Mouse (Mus musculus) ES-E14 (cell line): ENCODE measurements around the gene Il17d. TPM values are rescaled to one million over a fixed set of nuclear protein-coding genes. Genes with fewer than 3 reads are reported as not detected.

Experiments used
- DNase-seq: peaks from one replicate; pipeline ENCODE4 v3.0.0-alpha.2; 2013; ENCODE audit warnings: low read depth, low spot score
- H3K27ac ChIP-seq: 2 replicates; pipeline ENCODE4 v1.5.1; 2012; ENCODE audit warnings: low read depth, mild to moderate bottlenecking, low read length, moderate library complexity, mixed read lengths; ENCODE audit not compliant: poor library complexity, insufficient read depth, severe bottlenecking
- H3K36me3 ChIP-seq: 2 replicates; pipeline ENCODE4 v1.6.1; 2012; ENCODE audit warnings: mild to moderate bottlenecking, low read length, moderate library complexity, mixed read lengths; ENCODE audit not compliant: control insufficient read depth, poor library complexity, insufficient read depth, severe bottlenecking
- H3K4me1 ChIP-seq, 2 experiments: fragments of 150-350 bp in 1 of 2; sonication (generic) in 1 of 2; 2 replicates each; pipeline ENCODE4 v1.6.1; 2012; ENCODE audit warnings: low read length in 2 of 2, mild to moderate bottlenecking in 1 of 2, mixed read lengths in 1 of 2; ENCODE audit not compliant: control insufficient read depth in 2 of 2, insufficient read depth in 2 of 2, poor library complexity in 1 of 2
- H3K4me3 ChIP-seq, 2 experiments: fragments of 150-350 bp in 1 of 2; sonication (generic) in 1 of 2; 2 replicates each; pipeline ENCODE4 v1.5.1; 2012; ENCODE audit warnings: low read length in 2 of 2, low read depth in 1 of 2, mild to moderate bottlenecking in 1 of 2, mixed read lengths in 1 of 2; ENCODE audit not compliant: insufficient read depth in 1 of 2, poor library complexity in 1 of 2, severe bottlenecking in 1 of 2
- H3K9ac ChIP-seq: 2 replicates; pipeline ENCODE4 v1.6.1; 2012; ENCODE audit warnings: low read depth, mild to moderate bottlenecking, low read length, mixed read lengths; ENCODE audit not compliant: poor library complexity, insufficient read depth, severe bottlenecking
- H3K9me3 ChIP-seq: fragments of 150-350 bp; sonication (generic); 2 replicates; pipeline ENCODE4 v1.6.1; 2012; ENCODE audit warnings: low read depth, mild to moderate bottlenecking, low read length; ENCODE audit not compliant: control insufficient read depth, insufficient read depth
- CHD2 ChIP-seq: IDR thresholded peaks from 2 replicates; pipeline ENCODE4 v1.6.1; 2014; ENCODE audit warnings: mild to moderate bottlenecking, low read depth, low read length, inconsistent platforms
- HCFC1 ChIP-seq: IDR thresholded peaks from 2 replicates; pipeline ENCODE4 v1.6.1; 2012; ENCODE audit warnings: low read length, inconsistent platforms, borderline replicate concordance; ENCODE audit not compliant: insufficient read depth
- MAFK ChIP-seq: IDR thresholded peaks from 2 replicates; pipeline ENCODE4 v1.6.1; 2014; ENCODE audit warnings: mild to moderate bottlenecking, low read depth, low read length, inconsistent platforms; ENCODE audit not compliant: insufficient read depth
- ZC3H11A ChIP-seq: IDR thresholded peaks from 2 replicates; pipeline ENCODE4 v1.6.1; 2012; ENCODE audit warnings: low read depth, mild to moderate bottlenecking, inconsistent platforms, low read length, borderline replicate concordance
- ZNF384 ChIP-seq: IDR thresholded peaks from 2 replicates; pipeline ENCODE4 v1.6.1; 2012; ENCODE audit warnings: low read depth, low read length, inconsistent platforms
- in situ Hi-C, 2 experiments: fragments of 600-800 bp; cut with MboI; formaldehyde crosslinking; loops; one replicate each; pipeline ENCODE4 v1.15.1; 2025; ENCODE audit warnings: low sequenced_read_pairs in 2 of 2, inconsistent platforms in 1 of 2; ENCODE audit not compliant: unreplicated experiment in 2 of 2
- total RNA-seq: library from RNA; depleted of rRNA; stranded (reverse); fragments of 300-350 nt; gene quantifications from 2 replicates; pipeline ENCODE4 v1.2.3, GENCODE M21; 2012

The Il17d gene
- total RNA-seq, 1 experiment: 2.6 TPM

DNA sequence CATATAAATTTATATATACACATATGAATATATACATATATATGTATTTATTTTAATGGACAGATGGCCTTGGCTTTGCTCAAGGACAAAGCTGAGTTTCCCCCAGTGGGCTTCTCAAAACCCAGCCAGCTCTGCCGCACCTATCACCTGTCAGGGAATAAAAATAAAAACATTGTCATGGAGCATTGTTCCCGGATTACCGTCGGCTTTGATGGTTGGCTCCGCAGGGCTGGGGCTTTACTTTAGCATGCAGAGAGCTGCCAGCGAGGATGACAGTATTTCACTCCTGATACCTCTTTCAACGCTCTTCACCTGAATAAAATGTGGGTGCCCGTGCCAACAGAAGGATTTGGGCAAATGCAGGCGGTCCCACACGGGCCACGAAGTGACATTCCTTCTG is 9.3 kb downstream of the Il17d start:
- in situ Hi-C loops: no loop called here
- H3K4me3 ChIP-seq: no peak overlapping the region
- peaks cover 7 to 53% of the 10 kb centered on the region in 2 experiments; a peak in 3 of 4 replicates for H3K4me1 ChIP-seq
- H3K9me3 ChIP-seq: no peaks in the 10 kb centered on the region
- TF ChIP-seq ZNF384: no peak
- no peak for TF ChIP-seq CHD2
- no peak for TF ChIP-seq HCFC1
- TF ChIP-seq ZC3H11A: no peak
- TF ChIP-seq MAFK: no peak
- DNase-seq: no peak
- H3K36me3 ChIP-seq: no peaks in the 10 kb centered on the region
- H3K27ac ChIP-seq: no peak overlapping the region
- no peak overlapping the region for H3K9ac ChIP-seq

DNA sequence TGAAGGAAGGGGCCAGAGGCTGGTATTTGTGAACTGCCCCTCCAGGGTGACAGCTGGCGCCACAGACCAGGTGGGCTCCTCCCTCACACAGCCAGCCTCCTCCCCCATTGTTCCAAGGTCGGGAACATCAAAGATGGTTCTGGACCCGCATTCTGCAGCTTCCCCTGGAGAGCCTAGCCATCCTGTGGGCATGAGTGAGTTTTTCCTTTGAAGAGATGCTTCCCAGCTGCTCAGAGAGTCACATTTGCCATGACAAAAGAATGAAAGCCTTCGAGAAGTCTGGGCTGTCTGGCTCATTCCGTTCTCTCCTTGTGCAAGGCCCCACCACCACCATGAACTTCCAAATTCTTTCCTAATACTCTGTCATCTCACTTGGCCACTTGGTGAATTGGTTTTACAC is 9.8 kb downstream of the Il17d start:
- in situ Hi-C loops: no loop called here

GRCm38 (mm10) chr14:57534961-57535360 is 10.4 kb downstream of the Il17d start:
- no peak for TF ChIP-seq HCFC1
- TF ChIP-seq ZNF384: no peak
- TF ChIP-seq ZC3H11A: no peak
- TF ChIP-seq MAFK: no peak
- no peak for TF ChIP-seq CHD2
- Histone ChIP-seq H3K4me1 (peaks cover 6 to 50% of the 10 kb centered on the region in 2 experiments; a peak in 3 of 4 replicates), H3K27ac (no peak overlapping the region), H3K36me3 (no peaks in the 10 kb centered on the region), H3K9me3 (no peaks in the 10 kb centered on the region), H3K9ac (no peak overlapping the region), H3K4me3 (no peak overlapping the region)
- DNase-seq: no peak
- in situ Hi-C loops: no loop called here

More for the DNA sequence above, 9.8 kb downstream of the Il17d start:
- Histone ChIP-seq H3K4me1 (peaks cover 6 to 50% of the 10 kb centered on the region in 2 experiments; a peak in 3 of 4 replicates), H3K36me3 (no peaks in the 10 kb centered on the region), H3K27ac (no peak overlapping the region), H3K4me3 (no peak overlapping the region), H3K9me3 (no peaks in the 10 kb centered on the region), H3K9ac (no peak overlapping the region)
- DNase-seq: no peak
- TF ChIP-seq CHD2 (no peak), ZNF384 (no peak), ZC3H11A (no peak), MAFK (no peak), HCFC1 (no peak)

DNA sequence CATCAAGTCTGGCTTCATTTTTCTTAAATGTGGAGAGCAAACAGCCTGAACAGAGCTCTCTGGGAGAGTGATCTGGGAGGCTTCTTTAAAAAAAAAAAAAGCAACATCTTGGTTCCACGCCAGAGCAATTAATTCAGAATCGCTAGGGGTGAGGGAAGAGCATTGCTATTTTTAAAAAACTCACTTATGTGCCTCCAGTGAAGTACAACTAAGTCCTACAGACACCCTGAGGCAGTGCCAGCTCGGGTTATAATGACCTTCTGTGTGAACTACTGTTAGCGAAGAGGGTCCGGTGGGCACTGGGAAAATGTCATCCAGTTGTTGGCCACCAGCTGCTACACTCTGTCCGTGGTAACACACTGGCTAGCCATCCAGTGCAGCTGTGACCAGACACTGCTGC is 11.1 kb downstream of the Il17d start:
- TF ChIP-seq ZNF384 (no peak), ZC3H11A (no peak), MAFK (no peak), CHD2 (no peak), HCFC1 (no peak)
- DNase-seq: no peak
- no peak overlapping the region for H3K9ac ChIP-seq
- H3K9me3 ChIP-seq: no peaks in the 10 kb centered on the region
- in situ Hi-C loops: no loop called here
- peaks cover 6 to 48% of the 10 kb centered on the region in 2 experiments; a peak in 3 of 4 replicates for H3K4me1 ChIP-seq
- no peak overlapping the region for H3K4me3 ChIP-seq
- no peaks in the 10 kb centered on the region for H3K36me3 ChIP-seq
- H3K27ac ChIP-seq: no peak overlapping the region

DNA sequence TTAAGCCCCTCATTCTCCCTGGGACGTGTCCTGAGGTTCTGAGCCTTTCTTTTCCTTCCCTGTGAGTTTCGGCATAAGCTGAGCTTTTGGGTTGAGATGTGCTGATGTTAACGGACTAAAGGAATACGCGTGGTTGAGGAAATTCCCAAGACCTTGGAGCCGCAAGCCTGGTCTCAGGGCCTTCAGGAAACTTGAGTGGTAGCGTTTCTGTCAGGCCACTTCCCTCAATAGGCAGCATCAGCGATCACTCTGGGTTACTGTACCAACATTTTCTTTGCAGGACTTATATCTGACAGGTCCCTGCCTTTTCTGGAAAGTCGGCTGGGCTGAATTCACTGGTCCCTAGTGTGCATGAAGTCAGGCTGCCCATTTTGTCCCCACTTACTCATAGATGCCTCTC is 12.2 kb downstream of the Il17d start:
- Histone ChIP-seq H3K4me3 (no peak overlapping the region), H3K27ac (no peak overlapping the region; the same call in 1 of the 2 replicates), H3K9ac (no peak overlapping the region), H3K36me3 (no peaks in the 10 kb centered on the region), H3K4me1 (peaks cover 6 to 42% of the 10 kb centered on the region in 2 experiments; a peak in 2 of 4 replicates), H3K9me3 (no peaks in the 10 kb centered on the region)
- TF ChIP-seq CHD2 (no peak), HCFC1 (no peak), ZNF384 (no peak), ZC3H11A (no peak), MAFK (no peak)
- no peak for DNase-seq
- in situ Hi-C loops: no loop called here
